20 mouse cellular contexts compared by ENCODE assay signal in the genomic region with DNA sequence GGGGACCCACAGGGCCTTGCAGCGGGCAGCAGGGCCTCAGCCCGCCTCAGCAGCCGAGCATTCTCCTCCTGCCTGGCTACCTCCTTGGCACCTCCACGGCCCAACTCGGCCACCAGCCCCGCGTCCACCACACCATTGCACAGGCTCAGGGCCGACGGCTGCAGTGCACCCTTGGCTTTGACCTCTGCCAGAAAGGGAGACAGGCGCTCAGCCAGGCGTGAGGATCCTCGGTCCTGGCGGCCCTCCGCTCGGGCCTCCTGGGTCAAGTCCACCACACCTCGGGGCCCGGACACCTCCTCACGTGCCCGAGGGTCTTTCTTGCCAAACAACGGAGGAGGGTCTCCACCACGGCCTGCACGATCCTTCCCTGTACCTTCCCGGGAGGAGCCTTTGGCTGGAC. TPM values are rescaled to one million over a fixed set of nuclear protein-coding genes. Genes with fewer than 3 reads are reported as not detected.
DNase-seq lines count a peak whose midpoint lies in the region; ATAC-seq lines count a peak whose summit lies in the region.
"Had no signal": no experiment of that assay in that cellular context is flagged by ENCODE, and none has a peak within 500 bp of the region (broad histone marks: within the 10 kb centered on the region; RNA-seq: fewer than 3 reads in every experiment).

No protein-coding gene starts in this region.

- H3K27me3 ChIP-seq in forebrain, embryonic 10.5 days (ENCODE audit: poor library complexity, severe bottlenecking) = no peaks in the 10 kb centered on the region
- H3K27me3 ChIP-seq in forebrain, embryonic 11.5 days (ENCODE audit: control insufficient read depth, insufficient read depth, low read length) = no peaks in the 10 kb centered on the region
- H3K27me3 ChIP-seq in midbrain, embryonic 13.5 days = no peaks in the 10 kb centered on the region
- no peaks in the 10 kb centered on the region for H3K27me3 ChIP-seq in midbrain, embryonic 15.5 days (replicated peaks)
- H3K27me3 ChIP-seq in kidney, embryonic 14.5 days (ENCODE audit: control insufficient read depth, insufficient read depth, low read length) = no peaks in the 10 kb centered on the region
- H3K27me3 ChIP-seq: embryonic facial prominence, embryonic 12.5 days; forebrain, embryonic 13.5 days; heart, embryonic 15.5 days had no signal

- peaks cover 20% of the 10 kb centered on the region for H3K4me1 ChIP-seq in forebrain, embryonic 10.5 days
- H3K4me1 ChIP-seq in forebrain, embryonic 11.5 days (replicated peaks; ENCODE audit: control insufficient read depth, insufficient read depth, low read length) = no peaks in the 10 kb centered on the region; the same call in 1 of the 2 replicates
- H3K4me1 ChIP-seq in midbrain, embryonic 13.5 days (replicated peaks) = peaks cover 39% of the 10 kb centered on the region
- H3K4me1 ChIP-seq in midbrain, embryonic 15.5 days = peaks cover 44% of the 10 kb centered on the region
- H3K4me1 ChIP-seq in kidney, embryonic 14.5 days (ENCODE audit: control insufficient read depth, insufficient read depth, low read length) = no peaks in the 10 kb centered on the region
- H3K4me1 ChIP-seq: embryonic facial prominence, embryonic 12.5 days had no signal

- H3K4me3 ChIP-seq in forebrain, embryonic 10.5 days = peak overlapping the region; percentile 12; the same call in 1 of the 2 replicates
- H3K4me3 ChIP-seq in forebrain, embryonic 11.5 days (ENCODE audit: low read depth, low read length) = no peak overlapping the region
- H3K4me3 ChIP-seq in midbrain, embryonic 13.5 days (replicated peaks) = no peak overlapping the region
- H3K4me3 ChIP-seq in midbrain, embryonic 15.5 days = no peak overlapping the region
- H3K4me3 ChIP-seq in kidney, embryonic 14.5 days (ENCODE audit: low read length) = no peak overlapping the region
- H3K4me3 ChIP-seq: embryonic facial prominence, embryonic 12.5 days; forebrain, embryonic 13.5 days; gastrocnemius, adult 2 months; heart, embryonic 15.5 days; left cerebral cortex, adult 2 months; limb, embryonic 10.5 days had no signal

- H3K36me3 ChIP-seq in forebrain, embryonic 10.5 days (replicated peaks) = peaks cover 100% of the 10 kb centered on the region
- peaks cover 33% of the 10 kb centered on the region for H3K36me3 ChIP-seq in forebrain, embryonic 11.5 days (ENCODE audit: control insufficient read depth, insufficient read depth, low read length)
- peaks cover 65% of the 10 kb centered on the region for H3K36me3 ChIP-seq in midbrain, embryonic 13.5 days
- H3K36me3 ChIP-seq in midbrain, embryonic 15.5 days (replicated peaks) = peaks cover 28% of the 10 kb centered on the region
- H3K36me3 ChIP-seq in kidney, embryonic 14.5 days (ENCODE audit: control insufficient read depth, insufficient read depth, low read length) = peaks cover 46% of the 10 kb centered on the region

- no peak overlapping the region for H3K4me2 ChIP-seq in forebrain, embryonic 11.5 days (ENCODE audit: low read depth, low read length, severe bottlenecking)
- H3K4me2 ChIP-seq in midbrain, embryonic 13.5 days (replicated peaks) = no peak overlapping the region
- no peak overlapping the region for H3K4me2 ChIP-seq in midbrain, embryonic 15.5 days
- no peak overlapping the region for H3K4me2 ChIP-seq in kidney, embryonic 14.5 days (replicated peaks; ENCODE audit: low read depth, low read length)
- H3K4me2 ChIP-seq: embryonic facial prominence, embryonic 12.5 days; forebrain, embryonic 13.5 days; heart, embryonic 15.5 days; midbrain, embryonic 11.5 days had no signal

- no peak for DNase-seq in forebrain, embryonic 10.5 days (ENCODE audit: extremely low spot score, low spot score)
- DNase-seq in forebrain, embryonic 11.5 days (ENCODE audit: low spot score) = no peak
- DNase-seq in kidney, postnatal 36 days = peak; percentile 59 to 68
- DNase-seq in left cerebral cortex, postnatal 14 days (ENCODE audit: low spot score in 2 of 2) = no peak
- DNase-seq in frontal cortex, postnatal 25 days (ENCODE audit: low spot score in 2 of 2) = no peak
- DNase-seq: adrenal gland, postnatal 14 days; gastrocnemius, adult 2 months; heart, postnatal 36 days; liver; lung, postnatal 10 days had no signal

- WGBS in forebrain, embryonic 10.5 days = 96% methylated on average over 23 of the region's 23 CpGs
- WGBS in forebrain, embryonic 11.5 days = 94% methylated on average over 23 of the region's 23 CpGs
- WGBS in midbrain, embryonic 13.5 days = 93% methylated on average over 23 of the region's 23 CpGs
- WGBS in midbrain, embryonic 15.5 days = 95% methylated on average over 23 of the region's 23 CpGs
- WGBS in kidney, embryonic 14.5 days = 86% methylated on average over 20 of the region's 23 CpGs

- no peak overlapping the region for H3K27ac ChIP-seq in forebrain, embryonic 10.5 days
- no peak overlapping the region for H3K27ac ChIP-seq in forebrain, embryonic 11.5 days (ENCODE audit: low read depth, low read length)
- H3K27ac ChIP-seq in midbrain, embryonic 13.5 days = no peak overlapping the region
- H3K27ac ChIP-seq in midbrain, embryonic 15.5 days = no peak overlapping the region
- H3K27ac ChIP-seq in kidney, embryonic 14.5 days (ENCODE audit: low read depth, low read length) = no peak overlapping the region
- H3K27ac ChIP-seq: embryonic facial prominence, embryonic 12.5 days; forebrain, embryonic 13.5 days; gastrocnemius, adult 2 months; heart, embryonic 15.5 days; hindbrain, postnatal 0 days; left cerebral cortex, adult 2 months had no signal

- peaks cover 24% of the 10 kb centered on the region for H3K9me3 ChIP-seq in forebrain, embryonic 10.5 days
- no peaks in the 10 kb centered on the region; the same call in 1 of the 2 replicates for H3K9me3 ChIP-seq in forebrain, embryonic 11.5 days (ENCODE audit: control insufficient read depth, low read length)
- H3K9me3 ChIP-seq in midbrain, embryonic 13.5 days = no peaks in the 10 kb centered on the region
- no peaks in the 10 kb centered on the region for H3K9me3 ChIP-seq in midbrain, embryonic 15.5 days
- H3K9me3 ChIP-seq in kidney, embryonic 14.5 days (ENCODE audit: control insufficient read depth, low read length) = peaks cover 7% of the 10 kb centered on the region; the same call in 1 of the 2 replicates
- H3K9me3 ChIP-seq: embryonic facial prominence, embryonic 12.5 days; heart, embryonic 15.5 days; limb, embryonic 10.5 days had no signal

- H3K9ac ChIP-seq in forebrain, embryonic 11.5 days (ENCODE audit: low read length) = no peak overlapping the region
- no peak overlapping the region for H3K9ac ChIP-seq in midbrain, embryonic 13.5 days (replicated peaks)
- H3K9ac ChIP-seq in midbrain, embryonic 15.5 days = no peak overlapping the region
- H3K9ac ChIP-seq in kidney, embryonic 14.5 days (ENCODE audit: low read depth, low read length) = no peak overlapping the region
- H3K9ac ChIP-seq: embryonic facial prominence, embryonic 12.5 days; forebrain, embryonic 13.5 days; heart, embryonic 15.5 days had no signal

- intact Hi-C loops in left cerebral cortex, postnatal 14 days (cut with DNase I) = no loop called here

- ATAC-seq in forebrain, embryonic 11.5 days (replicated peaks; ENCODE audit: low FRiP score) = no peak
- ATAC-seq in midbrain, embryonic 13.5 days = 0 out of 2 replicates have a peak, but pooled peaks have one; percentile 29
- no peak for ATAC-seq in midbrain, embryonic 15.5 days (replicated peaks)
- ATAC-seq in kidney, embryonic 14.5 days (ENCODE audit: low FRiP score, low TSS enrichment) = peak; percentile 16; the same call in 1 of the 2 replicates
- ATAC-seq: forebrain, embryonic 13.5 days; hindbrain, postnatal 0 days had no signal

RNA-seq across cellular contexts. Expression of gene Tnrc18, which starts 29.2 kb away (rescaled TPM):
- polyA plus RNA-seq in forebrain, embryonic 10.5 days (2016; fragmentation: Nextera tagmentation; extraction: Ambion mirVana) = 21.5 and 22.7 TPM in 2 replicates
- 55.2 and 55.7 TPM in 2 replicates for polyA plus RNA-seq in forebrain, embryonic 11.5 days (2014; fragmentation: Nextera tagmentation; extraction: Ambion mirVana)
- 30.5 and 40.7 TPM in 2 replicates for polyA plus RNA-seq in midbrain, embryonic 13.5 days (2015; fragmentation: Nextera tagmentation; extraction: Ambion mirVana)
- 36.3 and 38.6 TPM in 2 replicates for polyA plus RNA-seq in midbrain, embryonic 15.5 days (2015; fragmentation: Nextera tagmentation; extraction: Ambion mirVana)
- polyA plus RNA-seq in kidney, embryonic 14.5 days (2014; fragmentation: Nextera tagmentation; extraction: Ambion mirVana) = 32.7 and 41.1 TPM in 2 replicates
- 100 to 1,000 TPM; 136 to 162 TPM for total RNA-seq in left cerebral cortex, postnatal 14 days (2021)

Comparison
In these comparisons a context has a peak if more than half of its experiments do, and no peak if none do; other contexts are left out.
1. ATAC-seq: peak in midbrain, embryonic 13.5 days (single experiment) and kidney, embryonic 14.5 days (single experiment); none in forebrain, embryonic 11.5 days (single experiment) and midbrain, embryonic 15.5 days (single experiment).
2. DNase-seq: peak in kidney, postnatal 36 days (2 of 2); none in forebrain, embryonic 10.5 days (single experiment), forebrain, embryonic 11.5 days (single experiment), left cerebral cortex, postnatal 14 days (0 of 2) and frontal cortex, postnatal 25 days (0 of 2).